Mouse (Mus musculus): ENCODE measurements around the gene Abi3. TPM values are rescaled to one million over a fixed set of nuclear protein-coding genes. Genes with fewer than 3 reads are reported as not detected.
A peak's percentile ranks its signal among the peaks of the same experiment; 100 is the strongest.

Abi3 gene
- total RNA-seq, 2 experiments from 2014 or later: 13.9 to 15.4 TPM

GRCm38 (mm10) chr11:95840694-95841497 is 1.4 kb downstream of the Abi3 start:
- DNase-seq (ENCODE audit: low spot score in 2 of 2): no peak

- DNase-seq (ENCODE audit: low spot score in 2 of 2): no peak
Measured at GRCm38 (mm10) chr11:95838999-95839868, 3.0 kb downstream of the Abi3 start.

DNA sequence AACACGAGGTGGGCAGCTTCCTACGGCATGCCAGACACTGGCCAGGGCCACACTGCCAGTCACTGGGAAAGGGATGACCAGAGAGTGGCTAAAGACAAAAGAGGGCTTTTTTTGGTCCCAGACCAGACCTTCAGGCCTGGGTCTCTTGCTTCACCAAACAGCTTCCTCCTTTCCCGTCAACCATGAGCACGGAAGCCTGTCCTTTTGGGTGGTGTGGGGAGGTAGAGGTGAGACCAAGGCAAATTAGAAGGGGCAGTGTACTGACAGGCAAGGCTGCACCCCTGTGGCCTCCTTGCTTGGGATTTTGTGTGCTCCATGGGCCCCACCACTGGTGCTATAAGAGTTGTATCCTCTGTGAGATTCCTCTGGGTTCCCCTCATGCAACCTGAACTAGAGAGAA is 3.7 kb downstream of the Abi3 start:
- no peak for DNase-seq (ENCODE audit: low spot score in 2 of 2)

GRCm38 (mm10) chr11:95837059-95837458 is 5.2 kb downstream of the Abi3 start, which contains the start of gene Gngt2:
Gngt2 (plus strand) TSS chr11:95837216.
- DNase-seq (ENCODE audit: low spot score in 2 of 2): peak; percentile 74 to 85

DNA sequence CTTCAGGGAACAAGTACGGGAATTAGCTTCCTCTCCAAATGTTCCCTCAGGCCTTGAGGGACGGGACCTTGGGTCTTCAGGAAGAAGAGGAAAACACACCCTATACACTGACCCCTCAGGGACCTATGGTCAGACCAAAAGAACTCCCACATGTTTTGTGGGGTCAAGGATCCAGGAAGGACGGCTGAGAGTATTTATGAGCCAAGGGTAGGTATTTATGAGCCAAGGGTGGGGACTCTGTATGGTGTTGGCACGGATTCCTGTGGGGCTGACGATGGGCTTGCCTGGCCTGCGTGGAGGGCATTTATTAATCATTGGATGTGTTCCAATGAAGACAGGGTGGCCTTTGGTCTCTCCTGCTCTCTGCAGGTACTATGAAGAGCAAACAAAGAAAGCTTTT is 5.8 kb downstream of the Abi3 start:
- no peak for DNase-seq (ENCODE audit: low spot score in 2 of 2)

GRCm38 (mm10) chr11:95835832-95836231 is 6.4 kb downstream of the Abi3 start:
- no peak for DNase-seq (ENCODE audit: low spot score in 2 of 2)

DNA sequence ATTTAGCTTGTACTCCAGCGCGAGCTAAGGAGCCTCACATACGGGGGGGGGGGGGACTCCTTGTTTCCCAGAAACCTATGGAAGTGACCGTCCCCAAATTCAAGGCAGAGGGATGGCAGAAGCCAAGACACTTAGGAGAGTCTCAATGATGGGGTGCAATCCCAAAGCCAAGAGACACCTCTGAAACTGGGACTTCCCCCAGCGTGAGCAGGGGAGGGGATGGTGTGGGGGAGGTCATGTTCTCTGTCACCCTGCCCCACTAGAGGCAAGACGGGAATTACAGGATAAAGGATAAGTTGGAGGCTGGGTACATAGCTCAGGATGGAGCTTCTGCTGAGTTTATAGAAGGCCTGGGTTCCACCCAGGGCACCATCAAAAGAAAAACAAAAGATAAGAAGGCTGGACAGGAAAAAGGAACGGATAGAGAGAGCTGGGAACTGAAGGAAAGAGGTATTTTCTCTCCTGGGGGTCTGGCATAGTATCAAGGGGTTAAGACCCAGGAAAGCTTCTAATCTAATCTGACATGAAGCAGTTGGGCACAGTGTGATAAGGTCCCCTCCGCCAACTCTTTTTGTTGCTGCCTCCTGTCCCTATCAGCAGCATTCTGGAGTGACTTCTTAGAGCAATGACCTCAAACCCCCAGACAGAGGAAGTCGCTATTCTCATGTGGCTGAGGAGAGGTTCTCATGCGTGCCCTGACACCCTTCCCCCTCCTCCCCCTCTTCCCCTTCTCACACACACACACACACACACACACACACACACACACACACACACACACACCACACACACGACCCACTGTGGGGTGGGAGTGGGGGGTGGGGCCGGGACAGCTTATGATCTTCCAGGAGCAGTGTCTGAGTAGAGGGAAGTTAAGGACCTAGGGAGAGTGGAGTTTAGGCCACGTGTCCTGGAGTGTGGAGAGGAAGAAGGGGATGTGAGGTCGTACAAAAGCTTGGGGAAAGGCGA is 7.2 kb downstream of the Abi3 start:
- no peak for DNase-seq (ENCODE audit: low spot score in 2 of 2)

DNA sequence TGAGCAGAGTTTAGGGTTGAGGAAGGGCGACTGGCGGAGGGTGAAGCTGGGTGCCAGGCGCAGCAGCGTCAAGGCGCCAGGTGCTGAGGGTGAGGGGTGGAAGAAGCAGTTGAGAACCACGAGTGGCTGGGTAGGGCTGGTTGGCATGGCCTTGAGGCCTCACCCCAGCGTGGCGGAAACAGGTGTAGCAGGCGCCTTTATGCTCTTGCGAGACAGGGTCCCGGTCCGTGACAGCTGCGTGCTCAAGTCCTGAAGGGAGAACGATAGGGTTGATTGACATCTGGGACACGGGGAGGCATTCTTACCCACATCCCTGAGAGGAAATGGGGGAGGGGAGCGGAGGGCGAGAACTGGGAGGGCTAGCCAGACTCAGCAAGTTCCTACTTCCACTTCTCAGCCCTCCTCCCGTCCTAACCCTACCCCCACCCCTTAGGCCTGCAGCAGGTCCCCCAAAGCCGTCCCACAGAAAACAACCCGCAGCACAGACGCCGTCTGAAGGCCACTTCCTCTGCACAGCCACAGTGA is 8.1 kb downstream of the Abi3 start:
- DNase-seq (ENCODE audit: low spot score in 2 of 2): no peak

- DNase-seq (ENCODE audit: low spot score in 2 of 2): no peak
Measured at GRCm38 (mm10) chr11:95833631-95834142, 8.6 kb downstream of the Abi3 start.

DNA sequence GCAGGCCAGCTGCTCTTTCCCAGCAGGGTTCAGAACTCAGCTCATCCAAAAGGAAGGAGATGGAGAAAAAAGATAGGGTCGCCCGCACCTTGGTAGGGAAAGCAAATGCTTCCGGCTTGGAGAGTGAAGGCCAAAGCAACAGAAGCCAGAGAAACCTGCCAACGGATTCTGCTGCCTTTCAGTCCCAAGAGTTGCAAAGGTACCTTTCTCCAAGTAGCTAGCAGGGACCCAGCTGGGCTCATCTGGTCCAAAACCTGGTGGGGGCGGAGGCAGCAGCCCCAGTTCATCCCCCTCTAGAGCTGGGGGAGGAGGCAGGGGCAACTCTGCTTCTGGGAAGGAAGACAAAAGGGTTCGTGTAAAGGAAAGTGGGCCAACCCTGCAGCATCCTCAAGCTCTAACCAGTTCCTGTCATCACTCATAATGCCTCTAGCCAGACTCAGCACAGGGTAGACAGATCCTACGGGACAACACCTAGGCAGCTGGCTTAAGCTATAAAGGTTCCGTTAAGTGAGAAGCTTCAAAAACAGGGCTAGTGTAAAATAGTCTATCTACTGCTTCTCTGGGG is 9.2 kb downstream of the Abi3 start:
- no peak for DNase-seq (ENCODE audit: low spot score in 2 of 2)

- no peak for DNase-seq (ENCODE audit: low spot score in 2 of 2)
Measured at GRCm38 (mm10) chr11:95832129-95833005, 9.9 kb downstream of the Abi3 start.

GRCm38 (mm10) chr11:95831641-95832040 is 10.6 kb downstream of the Abi3 start:
- no peak for DNase-seq (ENCODE audit: low spot score in 2 of 2)

DNA sequence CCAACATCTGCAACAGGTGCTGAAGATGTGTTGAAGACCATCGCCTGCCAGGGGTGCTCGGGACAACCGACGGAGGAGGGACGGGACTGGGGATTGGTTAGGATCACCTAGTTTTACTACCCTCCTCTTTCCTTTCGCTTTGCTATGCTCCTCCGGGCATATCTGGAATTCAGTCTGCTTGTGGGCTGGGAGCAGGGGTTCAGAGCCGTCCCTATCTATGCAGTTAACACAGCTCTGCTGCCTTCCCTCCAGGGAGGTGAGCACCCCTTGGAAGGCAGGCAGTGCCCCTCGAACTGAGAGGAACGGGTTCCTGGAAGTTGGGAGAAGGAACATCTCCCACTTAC is 11.0 kb downstream of the Abi3 start:
- DNase-seq (ENCODE audit: low spot score in 2 of 2): no peak

DNA sequence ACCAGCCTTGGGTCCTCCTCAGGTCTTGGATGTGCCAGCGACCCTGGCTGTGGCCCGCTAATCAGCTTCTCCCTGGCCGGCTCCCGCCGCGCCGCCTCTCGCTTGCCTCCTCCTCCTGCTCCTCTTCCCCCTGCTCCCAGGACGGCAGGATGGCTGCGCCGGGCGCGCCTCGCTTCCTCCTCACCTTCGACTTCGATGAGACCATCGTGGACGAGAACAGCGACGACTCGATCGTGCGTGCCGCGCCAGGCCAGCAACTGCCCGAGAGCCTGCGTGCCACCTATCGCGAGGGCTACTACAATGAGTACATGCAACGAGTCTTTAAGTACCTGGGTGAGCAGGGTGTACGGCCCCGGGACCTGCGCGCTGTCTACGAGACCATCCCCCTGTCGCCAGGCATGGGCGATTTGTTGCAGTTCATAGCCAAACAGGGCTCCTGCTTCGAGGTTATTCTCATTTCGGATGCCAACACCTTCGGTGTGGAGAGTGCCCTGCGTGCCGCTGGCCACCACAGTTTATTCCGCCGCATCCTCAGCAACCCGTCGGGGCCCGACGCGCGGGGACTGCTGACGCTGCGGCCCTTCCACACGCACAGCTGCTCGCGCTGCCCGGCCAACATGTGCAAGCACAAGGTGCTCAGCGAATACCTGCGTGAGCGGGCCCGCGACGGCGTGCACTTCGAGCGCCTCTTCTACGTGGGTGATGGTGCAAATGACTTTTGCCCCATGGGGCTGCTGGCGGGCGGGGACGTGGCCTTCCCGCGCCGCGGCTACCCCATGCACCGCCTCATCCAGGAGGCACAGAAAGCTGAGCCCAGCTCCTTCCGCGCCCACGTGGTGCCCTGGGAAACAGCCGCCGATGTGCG is 11.6 kb downstream of the Abi3 start:
- DNase-seq (ENCODE audit: low spot score in 2 of 2): no peak

DNA sequence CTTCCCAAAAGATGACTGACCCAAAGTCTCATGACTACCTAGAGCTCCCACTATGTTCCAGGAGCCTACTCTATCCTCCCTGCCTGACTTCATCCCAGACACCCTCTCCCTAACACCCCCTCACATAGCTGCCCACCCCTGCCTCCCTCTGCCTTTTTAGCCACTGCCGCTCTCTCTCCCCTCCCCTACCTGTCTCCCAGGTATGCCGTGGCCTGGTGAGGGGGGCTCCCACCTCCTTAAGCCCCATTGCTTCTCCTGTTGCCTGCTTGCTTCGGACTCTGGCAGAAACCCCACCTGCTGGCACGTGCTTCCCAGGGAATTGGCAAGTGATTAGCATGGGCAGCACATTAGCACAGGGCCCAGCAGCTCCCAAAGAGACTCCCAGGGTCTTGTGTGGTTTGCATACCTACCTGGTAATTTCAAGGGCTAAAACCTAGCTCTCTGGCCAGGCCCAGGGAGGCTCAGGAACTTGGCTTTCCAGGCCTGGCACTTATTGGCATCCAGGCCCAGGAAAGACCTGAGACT is 12.7 kb downstream of the Abi3 start:
- DNase-seq (ENCODE audit: low spot score in 2 of 2): no peak

- DNase-seq (ENCODE audit: low spot score in 2 of 2): no peak
Measured at GRCm38 (mm10) chr11:95828181-95828964, 13.9 kb downstream of the Abi3 start.

DNA sequence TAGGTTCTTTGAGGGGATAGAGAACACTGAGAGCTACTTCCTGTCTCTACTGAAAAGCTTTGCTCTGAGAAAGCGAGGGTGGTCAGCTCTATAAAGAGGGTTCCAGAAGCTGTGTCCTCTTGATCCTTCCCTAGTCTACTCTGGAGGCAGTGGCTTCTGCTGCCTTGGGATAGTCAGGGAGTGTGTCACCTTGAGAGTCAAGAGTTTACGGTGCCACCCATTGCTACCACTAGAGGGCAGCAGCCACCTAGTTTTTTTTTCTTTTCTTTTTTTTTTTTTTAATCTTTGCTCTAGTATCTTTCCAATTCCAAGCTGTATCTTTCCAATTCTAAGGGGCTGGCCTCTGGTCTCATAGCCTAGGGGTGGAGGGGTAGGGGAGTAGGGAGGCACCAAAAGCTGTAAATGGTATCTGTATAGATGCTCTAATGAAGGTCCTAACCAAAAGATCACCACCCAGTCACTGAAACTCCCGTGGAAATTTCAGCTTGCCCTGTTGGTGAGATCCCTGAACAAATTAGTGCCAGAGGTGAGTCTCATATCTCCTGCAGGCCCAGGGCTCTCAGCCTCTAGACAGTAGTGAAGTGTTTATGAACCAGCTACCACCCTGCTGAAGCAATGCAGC is 14.7 kb downstream of the Abi3 start:
- DNase-seq (ENCODE audit: low spot score in 2 of 2): peak; percentile 65 to 73
